Mouse (Mus musculus): Measurements from ENCODE around the gene Phactr2.

The Phactr2 gene

DNA sequence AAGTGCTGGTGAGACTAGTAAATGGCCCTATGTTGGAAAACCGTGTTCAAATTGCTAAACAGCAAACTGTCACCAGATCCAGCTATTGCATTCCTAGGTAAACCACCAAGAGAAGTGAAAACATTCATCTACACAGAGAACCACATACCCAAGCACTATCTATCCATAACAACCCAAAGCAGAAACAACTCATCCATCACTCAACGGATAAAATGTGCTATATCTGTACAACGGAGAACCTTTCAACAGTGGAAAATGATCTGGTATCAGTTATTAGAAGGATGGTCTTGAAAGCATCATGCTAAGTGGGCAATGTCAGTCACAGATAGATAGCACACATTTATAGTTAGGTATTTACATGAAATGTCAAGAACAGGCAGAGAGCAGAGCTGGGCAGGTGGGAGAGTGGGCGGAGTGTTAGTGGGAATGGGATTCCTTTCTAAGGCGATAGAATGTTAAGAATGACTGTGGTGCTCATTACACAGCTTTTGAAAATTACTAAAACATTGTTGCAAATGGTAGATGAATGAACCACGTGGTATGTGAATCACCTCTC, 193.8 kb downstream of the Phactr2 start:
- in situ Hi-C loops (cut with MboI, MseI): no loop called here

DNA sequence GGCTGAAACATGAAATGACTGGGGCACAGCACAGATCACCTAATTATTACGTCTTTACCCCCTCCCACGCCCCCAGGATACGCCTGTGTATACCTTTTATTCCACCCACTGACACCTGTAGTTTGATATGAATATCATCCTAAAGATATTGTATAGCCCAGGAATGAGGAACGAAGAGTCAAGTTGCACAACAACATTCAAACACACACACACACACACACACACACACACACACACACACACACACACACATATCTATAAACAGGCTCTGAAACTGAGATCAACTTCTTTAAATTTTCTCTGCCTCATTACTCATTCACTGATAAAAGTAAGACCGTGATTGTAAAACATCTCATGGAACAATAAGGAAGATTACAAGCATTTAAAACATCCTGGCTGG, 197.9 kb downstream of the Phactr2 start:
- in situ Hi-C loops (cut with MboI, MseI): no loop called here

- in situ Hi-C loops (cut with MboI, MseI): no loop called here
Observed at GRCm38 (mm10) chr10:13275152-13275551, 199.1 kb downstream of the Phactr2 start.

GRCm38 (mm10) chr10:13274699-13275098, 199.5 kb downstream of the Phactr2 start:
- in situ Hi-C loops (cut with MboI, MseI): no loop called here

DNA sequence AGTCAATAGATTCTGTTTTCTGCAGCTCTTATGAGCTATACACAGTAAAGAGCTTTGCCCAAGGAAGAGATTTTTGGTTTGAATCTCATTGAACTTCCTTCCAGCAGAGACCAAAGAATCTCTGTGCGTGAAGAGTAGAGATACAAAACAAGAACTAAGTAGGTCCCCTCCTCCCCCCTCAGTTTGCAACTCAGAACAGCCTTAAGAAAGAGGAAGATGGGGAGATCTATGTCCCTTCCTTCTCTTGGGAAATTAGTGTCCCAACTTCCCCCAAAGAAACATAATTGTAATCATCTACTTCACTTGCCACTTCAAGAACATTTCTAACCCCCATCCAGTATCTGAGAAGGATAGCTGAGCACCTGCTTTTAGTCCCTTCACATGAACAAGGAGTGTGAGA, 200.5 kb downstream of the Phactr2 start:
- in situ Hi-C loops (cut with MboI, MseI): no loop called here

- in situ Hi-C loops (cut with MboI, MseI): no loop called here
Observed at GRCm38 (mm10) chr10:13271716-13272115, 202.5 kb downstream of the Phactr2 start.

DNA sequence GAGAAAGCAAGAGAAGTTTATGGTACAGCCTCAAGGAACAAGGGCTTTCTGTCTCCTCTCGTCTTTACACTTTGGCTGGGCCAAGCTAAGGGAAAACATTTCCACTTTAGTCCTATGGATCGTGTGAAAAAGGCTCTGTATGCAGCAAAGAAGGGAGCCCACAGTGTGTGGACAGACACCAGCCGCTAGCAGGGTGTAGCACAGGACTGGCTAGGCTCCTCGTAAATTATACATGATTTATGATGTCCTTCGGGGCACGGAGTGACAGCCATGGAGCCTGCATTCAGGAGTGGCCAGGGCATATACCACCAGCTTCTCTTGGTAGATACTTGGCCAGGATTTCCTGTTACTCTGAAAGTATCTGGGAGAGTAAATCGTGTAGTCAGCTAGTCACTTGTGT, 203.1 kb downstream of the Phactr2 start:
- in situ Hi-C loops (cut with MboI, MseI): no loop called here

DNA sequence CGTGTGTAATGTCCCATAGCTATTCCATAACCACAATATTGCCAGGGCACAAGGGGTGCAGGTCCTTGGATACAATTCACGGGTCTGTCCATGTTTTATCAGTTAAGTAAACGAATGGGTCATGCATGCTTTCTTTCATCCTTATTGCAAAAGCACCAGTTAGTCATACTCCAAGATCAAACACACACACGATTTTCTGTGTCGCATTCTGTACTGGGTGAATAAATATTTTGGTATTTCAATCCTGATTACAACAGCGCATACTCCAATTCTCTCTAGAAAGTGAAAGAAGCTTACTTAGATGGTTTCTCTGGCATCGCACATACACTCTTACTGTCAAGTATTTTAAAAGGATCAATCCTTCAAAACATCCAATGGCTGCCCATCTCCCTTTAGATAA, 203.9 kb downstream of the Phactr2 start:
- in situ Hi-C loops (cut with MboI, MseI): no loop called here

- in situ Hi-C loops (cut with MboI, MseI): no loop called here
Observed at GRCm38 (mm10) chr10:13259251-13259650, 215.0 kb downstream of the Phactr2 start.

- in situ Hi-C loops (cut with MboI, MseI): no loop called here
Observed at GRCm38 (mm10) chr10:13256196-13256595, 218.0 kb downstream of the Phactr2 start.

- in situ Hi-C loops (cut with MboI, MseI): no loop called here
Observed at GRCm38 (mm10) chr10:13250280-13250679, 223.9 kb downstream of the Phactr2 start.

GRCm38 (mm10) chr10:13249126-13249525, 225.1 kb downstream of the Phactr2 start:
- in situ Hi-C loops (cut with MboI, MseI): no loop called here

- in situ Hi-C loops (cut with MboI, MseI): no loop called here
Observed at GRCm38 (mm10) chr10:13245714-13246113, 228.5 kb downstream of the Phactr2 start.

DNA sequence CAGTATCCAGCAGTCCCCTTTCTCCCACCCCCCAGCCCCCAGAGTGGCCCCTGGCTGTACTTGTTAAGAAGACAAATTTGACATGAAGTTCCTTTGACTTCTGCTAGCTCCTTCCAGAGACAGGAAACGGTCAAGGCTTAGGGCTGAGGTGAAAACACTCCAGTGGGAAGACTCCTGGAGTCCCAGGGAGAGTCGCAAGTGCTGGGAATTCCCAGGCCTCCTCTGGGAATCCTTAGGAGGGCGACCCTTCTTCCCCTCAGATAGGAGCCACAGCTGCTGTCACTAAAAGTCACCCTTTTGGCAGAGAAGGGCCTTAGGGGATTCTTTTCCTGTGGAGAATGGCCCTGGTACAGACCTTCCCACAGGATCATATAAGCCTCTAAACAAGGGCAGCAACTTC, 230.0 kb downstream of the Phactr2 start:
- in situ Hi-C loops (cut with MboI, MseI): no loop called here

DNA sequence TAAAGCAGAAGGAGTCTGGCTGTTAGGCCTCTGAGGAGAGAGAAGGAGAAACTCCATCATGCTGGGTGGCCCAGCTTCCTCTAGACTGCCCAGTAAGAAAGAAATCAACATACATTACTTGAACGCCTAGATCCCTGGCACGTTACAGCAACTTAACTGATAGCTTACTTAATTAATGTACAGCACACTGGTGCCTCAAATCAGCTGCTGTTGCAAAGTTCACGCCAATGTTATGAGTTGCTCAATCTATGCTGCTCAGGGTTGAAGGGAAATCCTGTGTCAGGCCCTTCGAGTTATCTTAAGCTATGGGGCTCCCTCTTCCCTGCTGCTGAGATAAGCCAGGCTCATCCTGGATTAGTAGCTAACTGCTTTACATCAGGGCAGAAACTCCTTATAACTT, 233.8 kb downstream of the Phactr2 start:
- in situ Hi-C loops (cut with MboI, MseI): no loop called here

DNA sequence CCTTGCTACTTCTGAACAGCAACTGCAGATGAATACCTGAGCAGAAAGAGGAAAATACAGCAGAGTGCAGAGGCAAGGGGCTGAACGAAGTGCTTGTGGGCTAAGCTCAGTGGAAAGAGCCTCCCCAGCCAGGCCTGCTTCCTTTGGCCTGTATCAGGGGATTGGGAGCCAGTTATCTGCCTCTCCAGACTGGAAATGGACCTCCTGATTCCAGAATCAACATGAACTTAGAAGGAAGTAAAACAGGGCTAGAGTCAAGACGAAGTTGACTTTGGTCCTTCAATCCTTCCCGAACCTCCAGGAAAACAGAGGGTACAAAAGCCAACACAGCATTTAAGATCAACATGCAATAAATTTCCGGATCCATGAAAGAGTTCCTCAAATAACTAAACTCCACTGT, 236.0 kb downstream of the Phactr2 start:
- in situ Hi-C loops (cut with MboI, MseI): no loop called here

DNA sequence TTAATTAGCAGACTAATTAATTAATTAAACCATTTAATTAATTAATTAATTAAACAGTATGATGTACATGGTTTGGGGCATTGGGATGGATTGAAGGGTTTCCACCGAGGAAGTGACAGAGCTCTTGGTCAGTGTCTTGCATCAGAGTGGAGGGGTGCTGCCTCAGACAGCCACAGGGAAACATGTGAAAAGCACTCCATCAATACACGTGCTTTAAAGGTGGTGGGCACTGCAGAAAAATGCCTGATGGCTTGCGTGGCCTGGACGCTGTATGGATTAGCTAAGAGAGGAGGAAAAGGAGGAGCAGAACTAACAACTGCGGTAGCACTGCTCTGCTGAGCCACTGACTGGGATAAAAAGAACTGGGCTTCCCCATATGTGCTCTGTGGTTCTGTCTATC, 237.3 kb downstream of the Phactr2 start:
- in situ Hi-C loops (cut with MboI, MseI): no loop called here

GRCm38 (mm10) chr10:13234503-13234902, 239.7 kb downstream of the Phactr2 start:
- in situ Hi-C loops (cut with MboI, MseI): no loop called here

- in situ Hi-C loops (cut with MboI, MseI): no loop called here
Observed at GRCm38 (mm10) chr10:13233941-13234340, 240.3 kb downstream of the Phactr2 start.

- in situ Hi-C loops (cut with MboI, MseI): no loop called here
Observed at GRCm38 (mm10) chr10:13233143-13233622, 241.0 kb downstream of the Phactr2 start.

DNA sequence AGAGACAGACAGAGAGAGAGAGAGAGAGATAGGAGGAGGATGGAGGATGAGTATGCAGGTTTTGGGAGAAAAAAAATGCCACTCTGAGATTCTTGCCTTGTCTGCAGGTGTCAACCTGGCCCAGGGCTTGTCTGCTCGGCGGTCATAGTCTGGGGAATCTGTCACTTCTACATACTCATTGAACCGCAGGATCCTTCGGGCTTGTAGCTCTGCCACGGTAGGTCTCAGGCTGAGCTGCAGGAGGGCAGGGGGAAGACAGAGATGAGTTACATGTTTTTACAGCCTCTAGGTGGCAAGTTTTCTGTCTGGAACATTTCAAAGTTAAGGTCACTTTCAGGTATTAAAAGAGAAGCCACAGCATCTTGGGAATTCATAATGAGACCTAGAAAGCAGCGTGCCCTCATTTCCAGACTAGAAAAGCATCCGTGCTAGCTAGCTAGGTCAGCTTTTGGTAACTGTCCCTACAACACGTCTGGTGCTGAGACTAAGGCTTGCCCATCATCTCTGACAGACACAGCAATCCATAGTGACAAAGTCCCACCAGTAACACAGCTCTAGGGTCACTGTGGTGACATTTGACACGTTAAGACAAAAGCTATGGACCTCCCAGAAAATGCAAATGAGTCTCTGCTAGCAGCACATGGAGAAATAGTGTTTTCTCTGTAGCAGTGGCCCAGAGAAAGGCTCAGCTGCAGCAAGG, 241.6 kb downstream of the Phactr2 start:
- in situ Hi-C loops (cut with MboI, MseI): no loop called here

- in situ Hi-C loops (cut with MboI, MseI): no loop called here
Observed at GRCm38 (mm10) chr10:13230716-13231115, 243.5 kb downstream of the Phactr2 start.

GRCm38 (mm10) chr10:13225377-13226063, 248.7 kb downstream of the Phactr2 start:
- in situ Hi-C loops (cut with MboI, MseI): no loop called here
